Mouse (Mus musculus) brain, embryonic 14.5 days (tissue): ENCODE measurements around the gene Hras.

Experiments used
- CTCF ChIP-seq: fragments of 200-500 bp; IDR thresholded peaks from 2 replicates; pipeline ENCODE4 v1.5.1; 2012; ENCODE audit warnings: inconsistent platforms, mild to moderate bottlenecking, moderate library complexity, borderline replicate concordance; ENCODE audit not compliant: insufficient read depth, insufficient read length; ENCODE audit errors: extremely low read depth
- POLR2A ChIP-seq: fragments of 200-500 bp; IDR thresholded peaks from 2 replicates; pipeline ENCODE4 v1.6.1; 2012; ENCODE audit warnings: mild to moderate bottlenecking, inconsistent platforms, borderline replicate concordance; ENCODE audit not compliant: poor library complexity, insufficient read depth, insufficient read length, severe bottlenecking; ENCODE audit errors: extremely low read depth

- TF ChIP-seq POLR2A (no peak), CTCF (no peak)
Observed at GRCm38 (mm10) chr7:141175068-141175467, 18.7 kb downstream of the Hras start.
